Mouse (Mus musculus): ENCODE data around the gene Myo1a. TPM values are rescaled to one million over a fixed set of nuclear protein-coding genes. Genes with fewer than 3 reads are reported as not detected.

Gene Myo1a
- polyA plus RNA-seq, 1 experiment from 2014 or later, result 0.73 TPM

DNA sequence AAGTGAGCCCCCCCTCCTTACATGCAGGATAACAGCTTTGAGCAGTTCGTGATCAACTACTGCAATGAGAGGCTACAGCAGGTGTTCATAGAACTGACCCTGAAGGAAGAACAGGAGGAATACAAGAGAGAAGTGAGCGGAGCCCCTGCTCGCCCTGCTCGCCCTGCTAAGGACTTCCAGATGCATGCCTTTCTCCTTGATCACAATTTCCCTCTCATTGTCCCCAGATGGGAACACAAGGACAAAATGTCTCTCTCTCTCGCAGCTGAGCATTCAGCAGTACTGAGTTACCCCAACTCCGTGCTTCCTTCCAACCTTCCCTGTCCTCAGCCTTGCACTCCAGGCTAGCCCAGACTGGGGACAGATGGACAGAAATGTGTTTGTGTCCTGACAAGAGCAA lies 7.8 kb downstream of the Myo1a start:
- Histone ChIP-seq H3K9ac (ENCODE audit: low read depth, low read length) (no peak overlapping the region), H3K4me1 (ENCODE audit: control insufficient read depth, insufficient read depth, low read depth, low read length) (no peaks in the 10 kb centered on the region), H3K4me2 (ENCODE audit: low read length) (no peak overlapping the region), H3K9me3 (ENCODE audit: control insufficient read depth, low read length) (no peaks in the 10 kb centered on the region), H3K27ac (ENCODE audit: low read depth, low read length) (no peak overlapping the region), H3K36me3 (ENCODE audit: control insufficient read depth, insufficient read depth, low read length) (no peaks in the 10 kb centered on the region), H3K27me3 (replicated peaks; ENCODE audit: control insufficient read depth, insufficient read depth, low read length) (no peaks in the 10 kb centered on the region), H3K4me3 (ENCODE audit: low read length) (no peak overlapping the region)
- 81% methylated on average over 6 of the region's 6 CpGs for WGBS
- no peak for ATAC-seq

DNA sequence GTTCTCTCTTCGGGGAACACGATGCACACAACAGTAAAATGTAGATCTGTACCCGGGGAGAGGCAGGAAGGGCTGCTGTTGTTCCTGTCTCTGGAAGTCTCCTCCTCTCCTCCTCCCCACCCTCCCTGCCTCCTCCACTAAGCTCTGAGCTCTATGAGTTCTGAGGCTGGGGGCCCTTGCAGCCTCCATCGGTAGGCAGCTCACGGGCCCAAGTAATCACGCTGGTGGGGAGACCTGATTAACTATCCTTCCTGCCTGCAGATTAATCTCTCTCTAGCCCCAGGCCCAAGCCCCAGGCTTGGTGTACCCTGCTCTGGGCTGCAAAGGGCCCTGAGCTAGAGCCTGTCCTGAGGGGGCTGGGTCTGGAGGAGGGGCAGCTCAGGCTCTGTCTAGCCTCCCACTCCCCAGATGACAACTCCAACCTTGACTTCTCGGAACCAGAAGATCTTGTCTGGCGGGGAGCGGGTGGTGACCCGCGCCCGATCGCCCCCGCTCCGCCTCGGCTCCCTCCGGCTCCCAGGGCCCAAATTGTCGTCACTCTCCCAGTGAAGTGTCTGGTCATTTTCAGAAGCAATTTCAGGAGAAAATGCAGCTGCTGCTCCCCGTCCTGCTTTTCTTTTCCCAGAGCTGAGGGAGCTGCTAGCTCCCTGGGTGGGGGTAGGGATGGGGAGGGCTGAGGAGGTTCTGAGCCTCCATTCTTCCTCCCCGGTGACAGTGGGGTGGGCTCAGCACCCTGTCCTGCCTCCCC lies 16.9 kb downstream of the Myo1a start:
- H3K9ac ChIP-seq (ENCODE audit: low read depth, low read length), result peak overlapping the region; percentile 29; the same call in 1 of the 2 replicates
- no peaks in the 10 kb centered on the region; the same call in 1 of the 2 replicates for H3K27me3 ChIP-seq (replicated peaks; ENCODE audit: control insufficient read depth, insufficient read depth, low read length)
- peaks cover 9% of the 10 kb centered on the region for H3K4me1 ChIP-seq (ENCODE audit: control insufficient read depth, insufficient read depth, low read depth, low read length)
- WGBS, result 8% methylated on average over 20 of the region's 20 CpGs
- H3K36me3 ChIP-seq (ENCODE audit: control insufficient read depth, insufficient read depth, low read length), result no peaks in the 10 kb centered on the region
- ATAC-seq, result peak; percentile 50
- H3K27ac ChIP-seq (ENCODE audit: low read depth, low read length), result 0 out of 2 replicates have a peak overlapping the region, but pooled peaks have one; percentile 8
- H3K4me3 ChIP-seq (ENCODE audit: low read length), result no peak overlapping the region
- no peaks in the 10 kb centered on the region for H3K9me3 ChIP-seq (ENCODE audit: control insufficient read depth, low read length)
- peak overlapping the region; percentile 41 for H3K4me2 ChIP-seq (ENCODE audit: low read length)

DNA sequence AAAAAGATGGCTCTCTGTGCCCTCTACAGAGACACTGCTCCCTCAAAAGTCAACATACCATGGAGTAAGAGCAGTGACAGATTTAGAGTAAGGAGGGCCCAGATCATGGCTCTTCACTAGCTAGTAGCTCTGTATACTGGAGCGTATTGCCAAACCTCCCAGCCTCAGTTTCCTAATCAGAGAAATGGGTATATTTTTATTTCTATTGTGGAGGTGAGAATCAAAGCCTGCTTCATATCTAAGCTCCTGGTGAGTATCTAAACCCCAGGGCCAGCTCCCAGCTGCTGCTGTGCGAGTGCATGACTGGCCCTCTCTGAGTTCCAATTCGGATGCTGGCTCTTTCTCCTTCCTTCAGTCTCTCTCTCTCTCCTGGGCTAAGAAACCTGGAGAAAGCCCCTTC lies 19.2 kb downstream of the Myo1a start, which contains the start of gene Tac2:
Tac2 (plus strand) TSS at position 301 of the 400 bp plus-strand sequence.
- no peak within 1 kb of the TSS for H3K27ac ChIP-seq (ENCODE audit: low read depth, low read length)
- no peak within 1 kb of the TSS for H3K9ac ChIP-seq (ENCODE audit: low read depth, low read length)
- no peak for ATAC-seq
- H3K4me3 ChIP-seq (ENCODE audit: low read length), result no peak within 1 kb of the TSS
- peaks cover 9% of the 10 kb centered on the region for H3K4me1 ChIP-seq (ENCODE audit: control insufficient read depth, insufficient read depth, low read depth, low read length)
- no peak within 1 kb of the TSS for H3K4me2 ChIP-seq (ENCODE audit: low read length)
- no peaks in the 10 kb centered on the region; the same call in 1 of the 2 replicates for H3K27me3 ChIP-seq (replicated peaks; ENCODE audit: control insufficient read depth, insufficient read depth, low read length)
- WGBS, result 83% methylated on average over 3 of the region's 3 CpGs
- H3K36me3 ChIP-seq (ENCODE audit: control insufficient read depth, insufficient read depth, low read length), result no peaks in the 10 kb centered on the region
- no peaks in the 10 kb centered on the region for H3K9me3 ChIP-seq (ENCODE audit: control insufficient read depth, low read length)

DNA sequence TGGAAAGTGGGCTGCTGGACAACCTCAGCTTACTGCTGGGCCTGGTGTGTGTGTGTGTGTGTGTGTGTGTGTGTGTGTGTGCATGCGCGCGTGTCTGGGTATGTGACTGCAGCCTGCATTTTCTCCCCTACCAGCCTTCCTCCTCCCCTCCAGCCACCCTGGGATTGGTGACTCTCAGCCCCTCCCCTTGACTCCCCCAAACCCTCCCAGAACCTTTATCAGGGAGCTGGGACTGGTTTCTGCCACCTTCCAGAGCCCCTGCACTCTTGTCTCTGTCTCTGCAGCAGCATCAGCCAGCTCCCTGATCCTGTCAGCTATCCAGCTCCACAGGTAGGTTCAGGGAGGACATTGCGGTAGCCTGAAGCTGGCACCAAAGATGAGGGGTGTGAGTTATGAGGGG lies 20.2 kb downstream of the Myo1a start:
- H3K27ac ChIP-seq (ENCODE audit: low read depth, low read length), result no peak overlapping the region
- no peaks in the 10 kb centered on the region; the same call in 1 of the 2 replicates for H3K27me3 ChIP-seq (replicated peaks; ENCODE audit: control insufficient read depth, insufficient read depth, low read length)
- ATAC-seq, result no peak
- no peak overlapping the region for H3K4me3 ChIP-seq (ENCODE audit: low read length)
- WGBS, result 85% methylated on average over 4 of the region's 4 CpGs
- H3K9ac ChIP-seq (ENCODE audit: low read depth, low read length), result no peak overlapping the region
- H3K4me1 ChIP-seq (ENCODE audit: control insufficient read depth, insufficient read depth, low read depth, low read length), result peaks cover 9% of the 10 kb centered on the region
- no peak overlapping the region for H3K4me2 ChIP-seq (ENCODE audit: low read length)
- H3K36me3 ChIP-seq (ENCODE audit: control insufficient read depth, insufficient read depth, low read length), result no peaks in the 10 kb centered on the region
- H3K9me3 ChIP-seq (ENCODE audit: control insufficient read depth, low read length), result no peaks in the 10 kb centered on the region

DNA sequence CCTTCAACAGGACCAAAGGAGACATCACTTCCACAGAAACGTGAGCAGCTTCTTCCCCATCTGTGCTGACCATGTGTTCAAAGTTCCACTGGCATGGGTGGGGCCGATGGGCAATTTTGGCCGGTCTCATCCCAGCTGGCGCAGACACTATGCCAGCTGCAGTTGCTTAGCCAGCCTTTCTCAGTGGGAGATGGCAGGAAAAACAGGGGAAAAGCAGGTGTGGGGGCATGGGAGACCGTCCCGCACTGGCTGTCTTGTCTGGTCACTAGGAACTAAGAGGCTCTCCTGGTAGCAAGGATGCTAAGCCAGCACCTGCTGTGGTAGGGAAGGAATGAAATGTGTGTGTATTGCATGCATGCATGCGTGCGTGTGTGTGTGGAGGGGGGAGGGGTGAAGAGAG lies 23.5 kb downstream of the Myo1a start:
- no peaks in the 10 kb centered on the region for H3K27me3 ChIP-seq (replicated peaks; ENCODE audit: control insufficient read depth, insufficient read depth, low read length)
- peak; percentile 72 for ATAC-seq
- no peak overlapping the region for H3K4me2 ChIP-seq (ENCODE audit: low read length)
- peaks cover 2% of the 10 kb centered on the region; the same call in 1 of the 2 replicates for H3K4me1 ChIP-seq (ENCODE audit: control insufficient read depth, insufficient read depth, low read depth, low read length)
- no peaks in the 10 kb centered on the region for H3K36me3 ChIP-seq (ENCODE audit: control insufficient read depth, insufficient read depth, low read length)
- no peak overlapping the region for H3K27ac ChIP-seq (ENCODE audit: low read depth, low read length)
- no peaks in the 10 kb centered on the region for H3K9me3 ChIP-seq (ENCODE audit: control insufficient read depth, low read length)
- WGBS, result 57% methylated on average over 8 of the region's 8 CpGs
- no peak overlapping the region for H3K4me3 ChIP-seq (ENCODE audit: low read length)
- no peak overlapping the region for H3K9ac ChIP-seq (ENCODE audit: low read depth, low read length)

DNA sequence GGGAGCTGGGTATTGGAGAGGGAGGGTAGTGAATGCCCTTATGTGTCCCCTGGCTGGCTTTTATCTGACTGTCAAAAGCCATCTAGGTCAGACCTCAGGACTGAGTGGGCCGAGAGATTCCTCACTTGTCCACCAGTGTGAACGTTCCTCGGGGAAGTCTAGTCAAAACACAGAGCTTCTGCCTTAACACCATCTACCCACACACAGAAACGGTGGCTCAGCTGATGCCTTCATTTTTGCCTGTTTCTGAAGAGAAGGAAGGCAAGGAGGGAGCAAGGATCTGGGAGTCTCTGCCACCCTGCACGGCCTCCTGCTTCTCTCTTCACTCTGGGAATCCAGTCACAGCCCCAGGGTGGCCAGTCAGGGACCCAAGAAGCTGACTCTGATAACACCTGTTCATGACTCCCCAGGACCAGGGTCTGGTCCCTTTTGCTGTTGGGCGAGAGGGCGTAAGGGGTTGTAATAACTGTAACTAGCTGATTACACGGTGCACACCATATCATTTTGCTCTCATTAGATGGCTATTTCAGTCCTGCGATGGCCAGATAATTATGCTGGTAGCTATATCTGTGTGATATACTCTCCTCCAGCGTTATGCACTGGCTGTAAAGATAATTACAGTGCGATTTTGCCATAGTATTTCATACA lies 25.4 kb downstream of the Myo1a start:
- H3K4me3 ChIP-seq (ENCODE audit: low read length), result no peak overlapping the region

DNA sequence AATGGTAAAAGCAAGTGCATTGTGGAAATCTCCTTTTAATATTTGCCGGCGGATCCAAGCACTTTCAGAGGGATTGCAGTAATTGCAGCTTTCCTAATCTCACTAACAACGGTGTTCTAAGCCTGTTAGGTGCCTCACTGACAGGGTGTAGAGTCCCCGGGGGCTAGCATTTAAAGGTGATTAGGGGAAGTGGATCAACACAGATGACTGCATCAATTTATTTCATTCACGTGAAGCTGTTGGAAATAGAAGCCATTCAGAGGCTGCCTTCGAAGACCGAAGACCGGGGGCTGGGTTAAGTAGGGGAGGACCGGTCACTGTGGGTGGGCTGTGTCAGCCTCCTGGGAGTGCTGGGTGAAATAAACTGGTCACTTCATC lies 26.0 kb downstream of the Myo1a start:
- H3K27ac ChIP-seq (ENCODE audit: low read depth, low read length), result no peak overlapping the region
- H3K4me1 ChIP-seq (ENCODE audit: control insufficient read depth, insufficient read depth, low read depth, low read length), result peaks cover 2% of the 10 kb centered on the region; the same call in 1 of the 2 replicates
- no peak overlapping the region for H3K4me3 ChIP-seq (ENCODE audit: low read length)
- no peak overlapping the region for H3K9ac ChIP-seq (ENCODE audit: low read depth, low read length)
- 28% methylated on average over 9 of the region's 9 CpGs for WGBS
- no peaks in the 10 kb centered on the region for H3K36me3 ChIP-seq (ENCODE audit: control insufficient read depth, insufficient read depth, low read length)
- ATAC-seq, result no peak
- H3K9me3 ChIP-seq (ENCODE audit: control insufficient read depth, low read length), result no peaks in the 10 kb centered on the region
- no peak overlapping the region for H3K4me2 ChIP-seq (ENCODE audit: low read length)
- no peaks in the 10 kb centered on the region for H3K27me3 ChIP-seq (replicated peaks; ENCODE audit: control insufficient read depth, insufficient read depth, low read length)

More for the DNA sequence above, 25.4 kb downstream of the Myo1a start:
- ATAC-seq, result no peak
- no peaks in the 10 kb centered on the region for H3K36me3 ChIP-seq (ENCODE audit: control insufficient read depth, insufficient read depth, low read length)
- H3K4me1 ChIP-seq (ENCODE audit: control insufficient read depth, insufficient read depth, low read depth, low read length), result peaks cover 2% of the 10 kb centered on the region; the same call in 1 of the 2 replicates
- H3K9me3 ChIP-seq (ENCODE audit: control insufficient read depth, low read length), result no peaks in the 10 kb centered on the region
- no peak overlapping the region for H3K4me2 ChIP-seq (ENCODE audit: low read length)
- no peak overlapping the region for H3K27ac ChIP-seq (ENCODE audit: low read depth, low read length)
- 52% methylated on average over 11 of the region's 11 CpGs for WGBS
- no peak overlapping the region for H3K9ac ChIP-seq (ENCODE audit: low read depth, low read length)
- no peaks in the 10 kb centered on the region for H3K27me3 ChIP-seq (replicated peaks; ENCODE audit: control insufficient read depth, insufficient read depth, low read length)

DNA sequence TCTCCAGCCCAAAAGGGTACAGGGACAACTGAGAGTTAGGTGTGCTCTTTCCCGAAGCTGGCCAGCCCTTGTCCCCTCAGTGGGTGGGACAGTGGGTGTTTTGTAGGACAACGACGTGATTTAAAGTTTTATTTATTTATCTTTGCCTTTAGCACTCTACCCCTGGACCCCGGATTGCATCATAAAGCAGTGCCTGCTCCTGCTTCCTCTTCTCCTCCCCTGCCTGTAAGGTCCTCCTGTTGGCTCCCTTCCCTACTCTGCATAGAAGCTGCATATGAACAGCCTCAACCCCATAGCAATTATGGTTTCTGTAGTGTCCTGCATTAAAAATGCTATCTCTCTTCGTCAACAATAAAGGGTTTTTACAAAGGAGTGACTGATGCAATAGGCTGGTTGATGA lies 26.4 kb downstream of the Myo1a start:
- Histone ChIP-seq H3K9ac (ENCODE audit: low read depth, low read length) (no peak overlapping the region), H3K36me3 (ENCODE audit: control insufficient read depth, insufficient read depth, low read length) (no peaks in the 10 kb centered on the region), H3K4me2 (ENCODE audit: low read length) (no peak overlapping the region), H3K9me3 (ENCODE audit: control insufficient read depth, low read length) (no peaks in the 10 kb centered on the region), H3K27me3 (replicated peaks; ENCODE audit: control insufficient read depth, insufficient read depth, low read length) (no peaks in the 10 kb centered on the region), H3K4me1 (ENCODE audit: control insufficient read depth, insufficient read depth, low read depth, low read length) (peaks cover 2% of the 10 kb centered on the region; the same call in 1 of the 2 replicates), H3K27ac (ENCODE audit: low read depth, low read length) (no peak overlapping the region), H3K4me3 (ENCODE audit: low read length) (no peak overlapping the region)
- 41% methylated on average over 5 of the region's 5 CpGs for WGBS
- ATAC-seq, result no peak

DNA sequence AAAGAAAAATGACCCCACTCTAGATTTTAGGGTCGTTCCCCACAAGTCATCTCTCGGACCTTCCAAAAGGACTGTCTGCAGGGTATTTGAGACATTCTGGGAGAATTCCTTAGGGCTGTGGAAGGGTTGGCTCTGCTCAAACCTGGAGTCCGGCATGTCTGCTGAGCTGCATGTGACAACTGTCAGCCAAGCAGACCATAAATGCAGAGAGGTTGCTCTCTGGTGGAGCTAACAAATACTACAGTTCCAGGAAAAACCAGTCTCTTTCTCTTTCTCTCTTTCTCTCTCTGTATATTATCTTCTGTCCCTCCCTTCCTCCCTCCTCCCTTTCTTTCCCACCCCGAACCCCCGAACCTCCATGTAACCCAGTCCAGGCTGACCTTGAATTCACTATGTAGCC lies 29.5 kb downstream of the Myo1a start:
- Histone ChIP-seq H3K4me3 (ENCODE audit: low read length) (no peak overlapping the region), H3K9me3 (ENCODE audit: control insufficient read depth, low read length) (no peaks in the 10 kb centered on the region), H3K27me3 (replicated peaks; ENCODE audit: control insufficient read depth, insufficient read depth, low read length) (no peaks in the 10 kb centered on the region), H3K4me1 (ENCODE audit: control insufficient read depth, insufficient read depth, low read depth, low read length) (peaks cover 2% of the 10 kb centered on the region; the same call in 1 of the 2 replicates), H3K9ac (ENCODE audit: low read depth, low read length) (no peak overlapping the region), H3K27ac (ENCODE audit: low read depth, low read length) (no peak overlapping the region), H3K36me3 (ENCODE audit: control insufficient read depth, insufficient read depth, low read length) (no peaks in the 10 kb centered on the region), H3K4me2 (ENCODE audit: low read length) (no peak overlapping the region)
- WGBS, result 53% methylated on average over 5 of the region's 5 CpGs
- ATAC-seq, result no peak

Data from hindbrain, embryonic 16.5 days (tissue).